Mouse (Mus musculus) megakaryocyte-erythroid progenitor cell, adult 5-6 weeks (primary cell): Measurements from ENCODE around the gene Pfn1. TPM values are rescaled to one million over a fixed set of nuclear protein-coding genes. Genes with fewer than 3 reads are reported as not detected.

Experiments used
- ATAC-seq: replicated peaks from 2 replicates; pipeline ENCODE4 v1.8.0; 2016; ENCODE audit warnings: mild to moderate bottlenecking, inconsistent platforms; ENCODE audit not compliant: severe bottlenecking, poor library complexity, low FRiP score, low TSS enrichment
- total RNA-seq, 2 experiments: library from RNA; stranded (forward) in 1 of 2; stranded (reverse) in 1 of 2; fragments of 200-1000, 215-1000 nt in 1 of 2; fragments of >200 nt in 1 of 2; fragmentation: Nextera tagmentation in 1 of 2; gene quantifications; 2 replicates each; pipeline ENCODE4 v1.2.3; 2014 to 2017

The Pfn1 gene
- total RNA-seq, 2 experiments from 2014 or later: 675 to 1,236 TPM

GRCm38 (mm10) chr11:70643051-70643450, 11.4 kb downstream of the Pfn1 start:
- ATAC-seq: no peak

- ATAC-seq: no peak
Measured at GRCm38 (mm10) chr11:70641241-70641640, 13.2 kb downstream of the Pfn1 start.

GRCm38 (mm10) chr11:70639976-70640375, 14.5 kb downstream of the Pfn1 start:
- no peak for ATAC-seq

- peak; percentile 85 for ATAC-seq
Measured at GRCm38 (mm10) chr11:70638714-70639278, 15.6 kb downstream of the Pfn1 start, which contains the start of gene Gp1ba. TSS of gene Gp1ba (plus strand) at chr11:70639122.

GRCm38 (mm10) chr11:70638293-70638692, 16.2 kb downstream of the Pfn1 start:
- ATAC-seq: 0 out of 2 replicates have a peak, but pooled peaks have one; percentile 17

GRCm38 (mm10) chr11:70637764-70638163, 16.7 kb downstream of the Pfn1 start:
- ATAC-seq: no peak

- ATAC-seq: no peak
Measured at GRCm38 (mm10) chr11:70635601-70636000, 18.8 kb downstream of the Pfn1 start.

GRCm38 (mm10) chr11:70630129-70630528, 24.3 kb downstream of the Pfn1 start:
- ATAC-seq: 0 out of 2 replicates have a peak, but pooled peaks have one; percentile 46

- 0 out of 2 replicates have a peak, but pooled peaks have one; percentile 56 for ATAC-seq
Measured at GRCm38 (mm10) chr11:70629557-70629956, 24.9 kb downstream of the Pfn1 start.

GRCm38 (mm10) chr11:70628431-70628830, 26.0 kb downstream of the Pfn1 start:
- ATAC-seq: no peak

GRCm38 (mm10) chr11:70626877-70627276, 27.6 kb downstream of the Pfn1 start:
- ATAC-seq: no peak

- ATAC-seq: no peak
Measured at GRCm38 (mm10) chr11:70625473-70625872, 29.0 kb downstream of the Pfn1 start.

GRCm38 (mm10) chr11:70623053-70623742, 31.2 kb downstream of the Pfn1 start:
- ATAC-seq: no peak

GRCm38 (mm10) chr11:70621972-70622814, 32.3 kb downstream of the Pfn1 start:
- ATAC-seq: peak; percentile 89

- no peak for ATAC-seq
Measured at GRCm38 (mm10) chr11:70619101-70619500, 35.3 kb downstream of the Pfn1 start, which contains the start of gene Chrne. TSS of gene Chrne (minus strand) at chr11:70619216.

- ATAC-seq: no peak; the same call in 1 of the 2 replicates
Measured at GRCm38 (mm10) chr11:70615516-70616093, 38.8 kb downstream of the Pfn1 start, which contains the start of gene 4930544D05Rik. TSS of gene 4930544D05Rik (plus strand) at chr11:70615848.

GRCm38 (mm10) chr11:70615074-70615473, 39.4 kb downstream of the Pfn1 start:
- peak; percentile 93 for ATAC-seq

GRCm38 (mm10) chr11:70612505-70612904, 41.9 kb downstream of the Pfn1 start:
- no peak for ATAC-seq

GRCm38 (mm10) chr11:70610752-70611151, 43.7 kb downstream of the Pfn1 start:
- no peak for ATAC-seq
